Mouse (Mus musculus) thymus, postnatal 0 days (tissue): ENCODE results near the gene Unc45a. TPM values are rescaled to one million over a fixed set of nuclear protein-coding genes. Genes with fewer than 3 reads are reported as not detected.

Experiments
- DNase-seq: peaks from one replicate; pipeline ENCODE4 v3.0.0-alpha.2; 2015; ENCODE audit warnings: low spot score
- polyA plus RNA-seq: library from polyadenylated mRNA; unstranded; fragments of >200 nt; fragmentation: Nextera tagmentation; extraction: Ambion mirVana; gene quantifications from 2 replicates; pipeline ENCODE4 v1.2.1, GENCODE M21; 2015

The Unc45a gene
- polyA plus RNA-seq, 1 experiment from 2014 or later: 32.3 TPM

GRCm38 (mm10) chr7:80283226-80283918 is 57.4 kb downstream of the Unc45a start:
- no peak for DNase-seq

GRCm38 (mm10) chr7:80281646-80282045 is 59.2 kb downstream of the Unc45a start:
- DNase-seq: no peak

GRCm38 (mm10) chr7:80280998-80281397 is 59.8 kb downstream of the Unc45a start:
- DNase-seq: no peak

- no peak for DNase-seq
Measured at GRCm38 (mm10) chr7:80280032-80280431, 60.8 kb downstream of the Unc45a start.

- DNase-seq: no peak
Measured at GRCm38 (mm10) chr7:80276374-80276773, 64.4 kb downstream of the Unc45a start.

Other genes starting within 250 kb of the Unc45a start
- 322 and 332 TPM in 2 replicates for gene Idh2, start 225.6 kb downstream of the Unc45a start, polyA plus RNA-seq
- gene Sema4b, start 154.2 kb downstream of the Unc45a start, polyA plus RNA-seq: 16.8 and 20.9 TPM in 2 replicates
- 186 and 189 TPM in 2 replicates for gene Cib1, start 108.2 kb downstream of the Unc45a start, polyA plus RNA-seq
- 2.7 and 3.4 TPM in 2 replicates for gene Gdpgp1, start 108.1 kb downstream of the Unc45a start, polyA plus RNA-seq
- gene Ttll13, start 94.6 kb downstream of the Unc45a start, polyA plus RNA-seq: 0.44 and 0.70 TPM in 2 replicates
- 65.6 and 65.8 TPM in 2 replicates for gene Ngrn, start 79.8 kb downstream of the Unc45a start, polyA plus RNA-seq
- 5.6 and 6.8 TPM in 2 replicates for gene Vps33b, start 71.4 kb downstream of the Unc45a start, polyA plus RNA-seq
- gene Prc1, start 46.6 kb downstream of the Unc45a start, polyA plus RNA-seq: 103 and 113 TPM in 2 replicates
- 5.0 and 10.5 TPM in 2 replicates for gene Rccd1, start 16.6 kb downstream of the Unc45a start, polyA plus RNA-seq
- gene Hddc3, start 2.1 kb upstream of the Unc45a start, polyA plus RNA-seq: 8.4 and 12.7 TPM in 2 replicates
- 7.1 and 10.3 TPM in 2 replicates for gene Man2a2, start 30.4 kb upstream of the Unc45a start, polyA plus RNA-seq
- 7.3 and 7.8 TPM in 2 replicates for gene Fes, start 46.9 kb upstream of the Unc45a start, polyA plus RNA-seq
- 6.8 and 9.1 TPM in 2 replicates for gene Furin, start 64.4 kb upstream of the Unc45a start, polyA plus RNA-seq
- gene Blm, start 194.1 kb upstream of the Unc45a start, polyA plus RNA-seq: 14.6 and 19.5 TPM in 2 replicates